Mouse (Mus musculus) kidney, postnatal 36 days (tissue): ENCODE measurements around the gene Gpr37l1.

Source experiments
- DNase-seq, 2 experiments: peaks; one replicate each; pipeline ENCODE4 v3.0.0; 2021 to 2022; ENCODE audit warnings: mixed read lengths in 2 of 2

Gene Gpr37l1

GRCm38 (mm10) chr1:135181880-135182623 lies 14.6 kb upstream of the Gpr37l1 start:
- DNase-seq = peak; percentile 92 to 93

- no peak for DNase-seq
These were observed 13.8 kb upstream of the Gpr37l1 start for GRCm38 (mm10) chr1:135181275-135181674.

GRCm38 (mm10) chr1:135180830-135181229 lies 13.3 kb upstream of the Gpr37l1 start:
- no peak for DNase-seq

- peak; percentile 42 to 64 for DNase-seq
These were observed 11.4 kb upstream of the Gpr37l1 start for GRCm38 (mm10) chr1:135178863-135179262.

GRCm38 (mm10) chr1:135177724-135178123 lies 10.2 kb upstream of the Gpr37l1 start:
- peak; percentile 80 to 91 for DNase-seq

GRCm38 (mm10) chr1:135175176-135175575 lies 7.7 kb upstream of the Gpr37l1 start:
- DNase-seq = peak; percentile 46 to 60

GRCm38 (mm10) chr1:135173311-135173710 lies 5.8 kb upstream of the Gpr37l1 start:
- peak; percentile 43 to 49 for DNase-seq

- DNase-seq = peak; percentile 84 to 87
These were observed 4.5 kb upstream of the Gpr37l1 start for GRCm38 (mm10) chr1:135171984-135172383.

- DNase-seq = no peak
These were observed 3.7 kb upstream of the Gpr37l1 start for GRCm38 (mm10) chr1:135171202-135171601.

GRCm38 (mm10) chr1:135170299-135170698 lies 2.8 kb upstream of the Gpr37l1 start:
- no peak for DNase-seq

- peak; percentile 84 to 86 for DNase-seq
These were observed 2.2 kb upstream of the Gpr37l1 start for GRCm38 (mm10) chr1:135169556-135170224.

GRCm38 (mm10) chr1:135168453-135169200 lies 1.1 kb upstream of the Gpr37l1 start:
- peak; percentile 86 to 88 for DNase-seq

GRCm38 (mm10) chr1:135162720-135163119 lies 4.8 kb downstream of the Gpr37l1 start:
- no peak for DNase-seq

GRCm38 (mm10) chr1:135160411-135161050 lies 7.0 kb downstream of the Gpr37l1 start:
- DNase-seq = no peak

- no peak for DNase-seq
These were observed 7.8 kb downstream of the Gpr37l1 start for GRCm38 (mm10) chr1:135159556-135160123.

GRCm38 (mm10) chr1:135159074-135159473 lies 8.4 kb downstream of the Gpr37l1 start:
- DNase-seq = no peak

GRCm38 (mm10) chr1:135158633-135159032 lies 8.8 kb downstream of the Gpr37l1 start:
- DNase-seq = no peak

- no peak for DNase-seq
These were observed 11.2 kb downstream of the Gpr37l1 start for GRCm38 (mm10) chr1:135156300-135156699.

GRCm38 (mm10) chr1:135154411-135154959 lies 13.0 kb downstream of the Gpr37l1 start:
- peak; percentile 70 to 74 for DNase-seq

GRCm38 (mm10) chr1:135154011-135154410 lies 13.5 kb downstream of the Gpr37l1 start:
- no peak for DNase-seq

GRCm38 (mm10) chr1:135148996-135149395 lies 18.5 kb downstream of the Gpr37l1 start:
- DNase-seq = no peak

- DNase-seq = no peak
These were observed 19.0 kb downstream of the Gpr37l1 start for GRCm38 (mm10) chr1:135148476-135148875.
